Mouse (Mus musculus) heart, postnatal 0 days (tissue): ENCODE data around the gene Negr1. TPM values are rescaled to one million over a fixed set of nuclear protein-coding genes. Genes with fewer than 3 reads are reported as not detected.

Experiments used
- ATAC-seq: fragments of 200-750 bp; cut with Nextera tagmentation; 2 replicates; pipeline ENCODE4 v1.8.0; 2017; ENCODE audit warnings: low read depth, moderate number of reproducible peaks, moderate library complexity; ENCODE audit not compliant: insufficient read depth
- DNase-seq: peaks from one replicate; pipeline ENCODE4 v3.0.0-alpha.2; 2016; ENCODE audit warnings: low spot score
- H3K27ac ChIP-seq: fragments of 300-500 bp; sonication (generic); 2 replicates; pipeline ENCODE4 v1.5.1; 2014; ENCODE audit warnings: low read depth, mild to moderate bottlenecking
- H3K27me3 ChIP-seq: fragments of 300-500 bp; sonication (generic); 2 replicates; pipeline ENCODE4 v1.6.1; 2014; ENCODE audit warnings: low read length, mixed read lengths; ENCODE audit not compliant: control insufficient read depth, insufficient read depth
- H3K36me3 ChIP-seq: fragments of 300-500 bp; sonication (generic); replicated peaks from 2 replicates; pipeline ENCODE4 v1.6.1; 2014; ENCODE audit warnings: low read length, mixed read lengths; ENCODE audit not compliant: control insufficient read depth, insufficient read depth
- H3K4me1 ChIP-seq: fragments of 300-500 bp; sonication (generic); 2 replicates; pipeline ENCODE4 v1.6.1; 2014; ENCODE audit warnings: antibody characterized with exemption; ENCODE audit not compliant: control insufficient read depth, insufficient read depth
- H3K4me2 ChIP-seq: fragments of 300-500 bp; sonication (generic); 2 replicates; pipeline ENCODE4 v1.6.1; 2014; ENCODE audit warnings: low read depth, mild to moderate bottlenecking, low read length, moderate library complexity
- H3K4me3 ChIP-seq: fragments of 300-500 bp; sonication (generic); 2 replicates; pipeline ENCODE4 v1.5.1; 2014; ENCODE audit warnings: low read depth, low read length
- H3K9ac ChIP-seq: fragments of 300-500 bp; sonication (generic); replicated peaks from 2 replicates; pipeline ENCODE4 v1.6.1; 2014; ENCODE audit warnings: low read depth, low read length, mixed read lengths
- H3K9me3 ChIP-seq: fragments of 300-500 bp; sonication (generic); replicated peaks from 2 replicates; pipeline ENCODE4 v1.6.1; 2016; ENCODE audit warnings: low read length; ENCODE audit not compliant: control insufficient read depth
- CTCF ChIP-seq: IDR thresholded peaks from 2 replicates; pipeline ENCODE4 v1.5.1; 2016; ENCODE audit warnings: antibody characterized with exemption, control low read depth, low read depth
- EP300 ChIP-seq: IDR thresholded peaks from 2 replicates; pipeline ENCODE4 v1.6.1; 2016; ENCODE audit warnings: antibody characterized with exemption, low read depth
- WGBS: fragments of 180-500 bp; shearing (Covaris S2); extraction: QIAGEN DNeasy Blood & Tissue Kit; methylation state at CpG from one replicate; pipeline ENCODE4 v1.1.7; 2014; 5-methylcytosine and 5-hydroxymethylcytosine counted together
- polyA plus RNA-seq: library from polyadenylated mRNA; unstranded; fragments of >200 nt; fragmentation: Nextera tagmentation; extraction: Ambion mirVana; gene quantifications from 2 replicates; pipeline ENCODE4 v1.2.1, GENCODE M21; 2015
- total RNA-seq: library from RNA; depleted of rRNA; stranded (reverse); fragments of >200 nt; gene quantifications from 2 replicates; pipeline ENCODE4 v1.2.3, GENCODE M21; 2014; ENCODE audit warnings: low replicate concordance

Gene Negr1
- total and polyA plus RNA-seq, 2 experiments from 2014 or later: 0.55 to 2.0 TPM

DNA sequence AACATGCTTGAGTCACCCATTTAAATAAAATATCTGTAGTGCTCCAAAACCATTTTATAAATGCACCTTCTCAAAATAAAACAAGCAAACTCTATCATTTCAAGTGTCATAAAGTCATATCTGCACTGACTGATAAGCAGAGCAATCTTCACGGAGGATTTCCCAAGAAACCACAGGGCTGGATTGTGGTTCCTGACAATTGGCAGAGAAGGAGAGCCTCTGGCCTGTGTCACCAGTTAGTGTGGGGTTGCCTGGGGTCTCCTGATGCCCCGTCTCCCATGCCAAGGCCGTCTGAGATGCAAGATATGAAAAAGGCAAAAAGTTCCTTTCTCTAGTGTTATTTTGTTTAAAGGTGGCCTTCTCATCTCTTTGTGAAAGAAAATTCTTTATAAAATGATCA, 77.8 kb downstream of the Negr1 start:
- Histone ChIP-seq H3K36me3 (no peaks in the 10 kb centered on the region), H3K27ac (no peak overlapping the region), H3K9ac (no peak overlapping the region), H3K4me3 (no peak overlapping the region), H3K4me2 (no peak overlapping the region), H3K9me3 (no peaks in the 10 kb centered on the region), H3K27me3 (no peaks in the 10 kb centered on the region), H3K4me1 (no peaks in the 10 kb centered on the region)
- 33% methylated on average over 3 of the region's 3 CpGs for WGBS
- ATAC-seq: no peak
- DNase-seq: no peak
- no peak for TF ChIP-seq EP300

- peak; percentile 49 for TF ChIP-seq CTCF
- TF ChIP-seq EP300: no peak
- no peak overlapping the region for H3K4me2 ChIP-seq
- no peaks in the 10 kb centered on the region for H3K9me3 ChIP-seq
- no peak overlapping the region for H3K4me3 ChIP-seq
- ATAC-seq (no peak), DNase-seq (no peak)
- WGBS: 72% methylated on average over 3 of the region's 3 CpGs
- H3K4me1 ChIP-seq: no peaks in the 10 kb centered on the region
- H3K36me3 ChIP-seq: no peaks in the 10 kb centered on the region
- no peaks in the 10 kb centered on the region for H3K27me3 ChIP-seq
- no peak overlapping the region for H3K27ac ChIP-seq
- no peak overlapping the region for H3K9ac ChIP-seq
Measured at GRCm38 (mm10) chr3:156643710-156644363, 82.2 kb downstream of the Negr1 start.

DNA sequence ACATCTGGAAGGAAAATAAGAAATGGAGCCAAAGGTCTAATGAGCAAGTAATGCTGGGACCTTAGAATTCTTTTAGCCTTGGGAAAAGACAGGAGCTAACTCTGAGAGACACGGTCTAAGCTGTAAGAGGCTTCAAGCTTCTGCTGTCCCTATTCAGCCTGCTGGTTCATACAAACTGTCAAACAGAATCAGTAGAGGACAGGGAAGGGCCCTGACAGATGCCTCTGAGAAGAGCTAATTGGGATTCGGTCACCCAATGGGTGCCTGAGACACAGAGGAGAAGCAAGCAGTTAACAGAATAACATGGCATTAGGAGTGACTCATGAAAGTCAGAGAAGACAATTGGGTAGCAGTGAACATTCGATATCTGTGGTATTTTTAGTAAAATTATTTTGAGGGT, 86.8 kb downstream of the Negr1 start:
- H3K9me3 ChIP-seq: no peaks in the 10 kb centered on the region
- H3K4me1 ChIP-seq: no peaks in the 10 kb centered on the region
- no peak overlapping the region for H3K4me2 ChIP-seq
- H3K27me3 ChIP-seq: no peaks in the 10 kb centered on the region
- no peak overlapping the region for H3K9ac ChIP-seq
- no peak for ATAC-seq
- no peak for DNase-seq
- H3K4me3 ChIP-seq: no peak overlapping the region
- H3K27ac ChIP-seq: no peak overlapping the region
- no peaks in the 10 kb centered on the region for H3K36me3 ChIP-seq
- TF ChIP-seq EP300 (no peak), CTCF (no peak)
- 57% methylated on average over 3 of the region's 3 CpGs for WGBS

GRCm38 (mm10) chr3:156662553-156662952, 101.0 kb downstream of the Negr1 start:
- TF ChIP-seq CTCF: no peak
- no peak for TF ChIP-seq EP300
- no peak overlapping the region for H3K9ac ChIP-seq
- no peaks in the 10 kb centered on the region for H3K4me1 ChIP-seq
- no peaks in the 10 kb centered on the region for H3K27me3 ChIP-seq
- no peak for DNase-seq
- no peak for ATAC-seq
- H3K27ac ChIP-seq: no peak overlapping the region
- H3K4me3 ChIP-seq: no peak overlapping the region
- WGBS: 87% methylated on average over 2 of the region's 2 CpGs
- H3K4me2 ChIP-seq: no peak overlapping the region
- H3K36me3 ChIP-seq: no peaks in the 10 kb centered on the region
- no peaks in the 10 kb centered on the region for H3K9me3 ChIP-seq

GRCm38 (mm10) chr3:156672560-156672959, 111.0 kb downstream of the Negr1 start:
- Histone ChIP-seq H3K4me1 (no peaks in the 10 kb centered on the region), H3K9ac (no peak overlapping the region), H3K27ac (no peak overlapping the region), H3K36me3 (no peaks in the 10 kb centered on the region), H3K4me2 (no peak overlapping the region), H3K27me3 (no peaks in the 10 kb centered on the region), H3K9me3 (no peaks in the 10 kb centered on the region), H3K4me3 (no peak overlapping the region)
- no peak for TF ChIP-seq EP300
- no peak for TF ChIP-seq CTCF
- 68% methylated on average over 3 of the region's 3 CpGs for WGBS
- no peak for ATAC-seq
- DNase-seq: no peak

DNA sequence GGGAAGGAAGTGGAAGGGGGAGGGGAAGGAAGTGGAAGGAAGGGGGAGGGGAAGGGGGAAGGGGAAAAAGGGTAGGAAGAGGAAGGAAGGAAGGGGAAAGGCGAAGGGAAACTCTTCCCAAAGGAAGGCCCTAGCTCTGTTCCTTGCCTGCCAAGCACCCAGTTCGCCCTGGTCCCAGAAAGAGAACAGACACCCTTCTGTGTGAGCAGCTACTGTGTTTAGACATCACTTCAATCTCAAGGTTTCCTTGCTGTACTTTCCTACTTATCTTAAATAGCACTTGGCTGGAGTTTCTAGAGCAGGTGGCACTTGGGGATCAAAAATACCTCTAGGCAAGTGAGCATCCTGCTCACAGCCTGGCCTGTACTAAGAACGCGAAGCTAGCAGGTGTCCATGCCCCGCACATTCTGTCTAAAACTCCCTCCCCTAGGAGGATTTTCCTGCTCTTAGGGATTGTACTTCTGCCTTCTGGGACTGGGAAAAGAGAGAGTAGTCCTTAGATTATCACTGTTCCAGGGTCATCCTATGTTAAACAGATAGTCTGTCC, 128.5 kb downstream of the Negr1 start:
- no peaks in the 10 kb centered on the region for H3K36me3 ChIP-seq
- no peak overlapping the region for H3K27ac ChIP-seq
- H3K9me3 ChIP-seq: no peaks in the 10 kb centered on the region
- H3K4me1 ChIP-seq: no peaks in the 10 kb centered on the region
- H3K27me3 ChIP-seq: no peaks in the 10 kb centered on the region
- no peak for ATAC-seq
- no peak overlapping the region for H3K9ac ChIP-seq
- no peak overlapping the region for H3K4me2 ChIP-seq
- 77% methylated on average over 5 of the region's 5 CpGs for WGBS
- no peak overlapping the region for H3K4me3 ChIP-seq
- no peak for TF ChIP-seq CTCF
- no peak for TF ChIP-seq EP300
- DNase-seq: no peak
